Mouse (Mus musculus) small intestine, adult 2 months (tissue): Measurements from ENCODE around the gene Hcrtr1.

Source experiments
- CTCF ChIP-seq: fragments of 200-500 bp; IDR thresholded peaks from 2 replicates; pipeline ENCODE4 v1.5.1; 2012; ENCODE audit warnings: low read depth, mild to moderate bottlenecking, control low read depth, inconsistent platforms, low read length, moderate library complexity, mixed read lengths; ENCODE audit not compliant: insufficient replicate concordance, insufficient read length; ENCODE audit errors: extremely low read depth
- POLR2A ChIP-seq: fragments of 200-500 bp; IDR thresholded peaks from 2 replicates; pipeline ENCODE4 v1.6.1; 2012; ENCODE audit warnings: low read depth, mild to moderate bottlenecking, control low read depth, inconsistent platforms, low read length, moderate library complexity

- TF ChIP-seq POLR2A (no peak), CTCF (no peak)
These were observed 10.3 kb downstream of the Hcrtr1 start for GRCm38 (mm10) chr4:130128907-130129306.
